Mouse (Mus musculus): ENCODE data around the gene Vat1. TPM values are rescaled to one million over a fixed set of nuclear protein-coding genes. Genes with fewer than 3 reads are reported as not detected.

The Vat1 gene
- 36.5 and 39.3 TPM in 2 replicates for polyA plus RNA-seq (2015; fragmentation: Nextera tagmentation; extraction: Ambion mirVana)

DNA sequence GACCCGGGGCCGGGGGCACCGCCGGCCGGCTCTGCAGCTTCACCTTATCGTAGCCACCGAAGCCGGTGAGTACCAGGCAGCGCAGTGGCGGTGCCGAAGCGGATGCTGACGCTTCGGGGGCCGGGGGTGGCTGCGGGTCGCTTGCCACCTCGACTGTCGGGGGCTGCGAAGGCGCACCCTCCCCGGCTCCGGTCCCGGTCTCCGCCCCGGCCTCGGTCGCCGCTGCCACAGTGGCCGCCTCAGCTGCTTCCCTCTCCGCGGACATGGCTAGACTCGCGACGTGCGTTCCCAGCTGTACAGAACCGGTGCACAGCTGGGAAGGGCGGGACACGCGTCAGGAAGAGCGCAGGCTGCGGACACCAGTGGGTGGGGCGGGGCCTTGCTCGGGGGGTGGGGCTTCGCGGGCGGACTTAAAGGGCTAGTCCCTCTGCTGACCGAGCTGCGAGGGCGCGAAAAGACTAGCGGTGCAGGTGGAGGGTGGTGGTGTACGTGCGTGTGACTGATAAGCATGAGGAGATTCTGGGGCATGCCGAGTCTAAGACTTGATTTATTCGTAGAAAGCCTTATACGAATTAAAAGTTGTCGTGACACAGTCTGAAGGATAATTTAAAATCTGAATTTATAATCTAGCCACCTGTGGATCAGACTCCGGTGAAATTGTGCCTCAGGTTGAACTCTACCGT lies at the start of gene Vat1:
Gene Vat1, minus strand, starts transcription at position 362 of the 683 bp plus-strand sequence.
- Histone ChIP-seq H3K4me2 (replicated peaks; ENCODE audit: low read depth, low read length) (peak within 1 kb of the TSS; percentile 98), H3K36me3 (ENCODE audit: insufficient read depth, low read length) (peaks cover 6% of the 10 kb centered on the region; the same call in 1 of the 2 replicates), H3K9me3 (ENCODE audit: low read length) (no peaks in the 10 kb centered on the region), H3K4me1 (ENCODE audit: insufficient read depth, low read length) (peaks cover 48% of the 10 kb centered on the region), H3K27me3 (ENCODE audit: insufficient read depth, low read length) (no peaks in the 10 kb centered on the region), H3K27ac (ENCODE audit: low read length) (peak within 1 kb of the TSS; percentile 84), H3K4me3 (ENCODE audit: low read length) (peak within 1 kb of the TSS; percentile 84), H3K9ac (replicated peaks; ENCODE audit: low read length) (peak within 1 kb of the TSS; percentile 81)
- ATAC-seq (ENCODE audit: low FRiP score, low TSS enrichment), result peak; percentile 47
- WGBS, result 1% methylated on average over 60 of the region's 60 CpGs

DNA sequence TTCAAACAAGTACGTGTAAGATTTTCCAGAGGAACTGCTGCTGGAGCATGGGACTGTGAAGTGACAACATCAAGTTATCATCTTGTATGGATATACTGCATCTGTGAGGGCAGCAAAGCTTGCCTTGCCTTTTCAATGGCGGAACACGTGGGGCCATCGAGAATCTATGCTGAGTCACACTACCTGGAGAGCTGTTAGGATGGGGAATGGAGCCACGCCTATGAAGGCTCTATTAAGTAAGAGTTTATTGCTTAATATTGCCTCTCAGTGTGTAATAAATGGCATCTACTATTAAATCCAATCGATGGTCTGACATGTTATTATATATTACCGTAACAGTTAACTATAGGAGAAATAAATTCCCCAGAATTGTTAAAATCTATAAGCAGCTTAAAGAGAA lies 41.1 kb upstream of the Vat1 start:
- H3K9ac ChIP-seq (replicated peaks; ENCODE audit: low read length), result no peak overlapping the region
- peaks cover 36% of the 10 kb centered on the region for H3K36me3 ChIP-seq (ENCODE audit: insufficient read depth, low read length)
- H3K9me3 ChIP-seq (ENCODE audit: low read length), result no peaks in the 10 kb centered on the region
- H3K4me1 ChIP-seq (ENCODE audit: insufficient read depth, low read length), result no peaks in the 10 kb centered on the region
- no peak for ATAC-seq (ENCODE audit: low FRiP score, low TSS enrichment)
- no peaks in the 10 kb centered on the region for H3K27me3 ChIP-seq (ENCODE audit: insufficient read depth, low read length)
- WGBS, result 94% methylated on average over 7 of the region's 7 CpGs
- H3K4me2 ChIP-seq (replicated peaks; ENCODE audit: low read depth, low read length), result no peak overlapping the region
- H3K4me3 ChIP-seq (ENCODE audit: low read length), result no peak overlapping the region
- H3K27ac ChIP-seq (ENCODE audit: low read length), result no peak overlapping the region

DNA sequence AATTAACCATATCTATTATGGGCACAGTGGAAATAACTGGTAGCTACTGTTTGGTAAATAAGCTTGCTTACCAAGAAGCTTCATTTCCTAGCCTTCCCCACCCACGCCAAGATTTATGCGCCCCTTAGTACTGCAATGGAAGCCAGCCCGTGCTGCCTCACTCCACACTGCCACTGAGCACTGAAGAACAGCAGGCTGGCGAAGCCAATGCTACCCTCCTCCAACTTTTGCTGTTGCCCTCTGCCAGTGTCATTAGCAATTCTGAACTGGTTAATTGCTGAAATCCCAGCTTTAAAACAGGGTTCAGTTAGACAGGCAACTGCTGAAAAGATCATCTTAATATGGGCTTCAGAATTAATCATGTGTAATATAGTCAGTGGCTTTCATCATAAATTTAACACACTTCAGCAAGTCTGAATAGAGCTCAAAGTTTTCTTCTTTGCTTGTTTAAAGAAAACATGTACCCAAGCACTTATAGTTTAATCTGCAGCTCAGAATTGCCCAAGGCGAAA lies 40.3 kb upstream of the Vat1 start:
- peaks cover 34% of the 10 kb centered on the region for H3K36me3 ChIP-seq (ENCODE audit: insufficient read depth, low read length)
- ATAC-seq (ENCODE audit: low FRiP score, low TSS enrichment), result no peak
- no peak overlapping the region for H3K27ac ChIP-seq (ENCODE audit: low read length)
- 91% methylated on average over 5 of the region's 5 CpGs for WGBS
- H3K27me3 ChIP-seq (ENCODE audit: insufficient read depth, low read length), result no peaks in the 10 kb centered on the region
- H3K9me3 ChIP-seq (ENCODE audit: low read length), result no peaks in the 10 kb centered on the region
- no peak overlapping the region for H3K4me3 ChIP-seq (ENCODE audit: low read length)
- no peaks in the 10 kb centered on the region for H3K4me1 ChIP-seq (ENCODE audit: insufficient read depth, low read length)
- no peak overlapping the region for H3K9ac ChIP-seq (replicated peaks; ENCODE audit: low read length)
- no peak overlapping the region for H3K4me2 ChIP-seq (replicated peaks; ENCODE audit: low read depth, low read length)

DNA sequence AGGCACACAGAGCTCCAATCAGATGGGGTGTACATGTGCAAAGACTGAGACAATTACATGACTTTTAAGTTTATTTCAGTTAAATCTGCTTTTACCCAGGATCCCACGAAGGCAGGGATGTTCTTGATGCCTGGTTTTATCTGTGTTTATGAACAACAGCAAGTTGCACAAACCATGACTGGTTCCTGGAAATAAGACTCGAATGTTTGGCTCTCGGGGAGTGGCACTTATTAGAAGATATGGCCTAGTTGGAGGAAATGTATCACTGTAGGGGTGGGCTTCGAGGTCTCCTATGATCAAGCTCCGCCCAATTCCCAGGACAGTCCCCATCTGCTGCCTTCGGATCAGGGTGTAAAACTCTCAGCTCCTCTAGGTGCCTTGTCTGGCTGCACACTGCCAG lies 20.1 kb upstream of the Vat1 start:
- H3K36me3 ChIP-seq (ENCODE audit: insufficient read depth, low read length), result peaks cover 6% of the 10 kb centered on the region; the same call in 1 of the 2 replicates
- no peak overlapping the region for H3K4me2 ChIP-seq (replicated peaks; ENCODE audit: low read depth, low read length)
- H3K27ac ChIP-seq (ENCODE audit: low read length), result no peak overlapping the region
- no peaks in the 10 kb centered on the region for H3K27me3 ChIP-seq (ENCODE audit: insufficient read depth, low read length)
- H3K4me1 ChIP-seq (ENCODE audit: insufficient read depth, low read length), result no peaks in the 10 kb centered on the region
- ATAC-seq (ENCODE audit: low FRiP score, low TSS enrichment), result no peak
- H3K4me3 ChIP-seq (ENCODE audit: low read length), result no peak overlapping the region
- H3K9me3 ChIP-seq (ENCODE audit: low read length), result no peaks in the 10 kb centered on the region
- WGBS, result 74% methylated on average over 6 of the region's 6 CpGs
- H3K9ac ChIP-seq (replicated peaks; ENCODE audit: low read length), result no peak overlapping the region

DNA sequence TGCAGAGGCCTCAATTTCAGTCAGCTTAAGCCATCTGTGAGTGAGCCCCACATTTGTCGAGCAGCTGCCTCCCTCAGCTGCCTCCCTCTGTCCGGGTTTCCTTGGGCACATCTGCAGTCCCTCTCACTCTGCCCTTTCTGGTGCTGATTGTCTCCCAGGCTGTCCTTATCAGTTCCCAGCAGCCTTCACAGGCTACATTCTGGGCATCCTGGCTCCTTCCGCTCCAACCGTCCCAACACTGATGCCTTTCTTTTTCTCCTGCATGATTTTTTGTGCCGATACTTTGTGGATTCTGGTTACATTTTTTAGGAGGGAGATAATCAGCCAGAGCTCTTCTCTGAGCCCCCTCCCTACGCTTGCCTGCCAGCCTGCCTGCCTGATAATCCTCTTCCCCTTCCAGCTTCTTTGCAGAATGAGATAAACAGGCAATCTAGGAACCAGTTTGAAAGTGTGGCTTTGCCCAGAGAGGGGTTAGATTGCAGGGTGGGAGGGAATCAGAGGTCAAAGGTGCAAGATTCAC lies 19.5 kb upstream of the Vat1 start:
- H3K4me3 ChIP-seq (ENCODE audit: low read length), result no peak overlapping the region
- H3K27me3 ChIP-seq (ENCODE audit: insufficient read depth, low read length), result no peaks in the 10 kb centered on the region
- no peak overlapping the region for H3K9ac ChIP-seq (replicated peaks; ENCODE audit: low read length)
- H3K36me3 ChIP-seq (ENCODE audit: insufficient read depth, low read length), result peaks cover 6% of the 10 kb centered on the region; the same call in 1 of the 2 replicates
- ATAC-seq (ENCODE audit: low FRiP score, low TSS enrichment), result no peak
- no peaks in the 10 kb centered on the region for H3K4me1 ChIP-seq (ENCODE audit: insufficient read depth, low read length)
- H3K9me3 ChIP-seq (ENCODE audit: low read length), result no peaks in the 10 kb centered on the region
- H3K4me2 ChIP-seq (replicated peaks; ENCODE audit: low read depth, low read length), result no peak overlapping the region
- H3K27ac ChIP-seq (ENCODE audit: low read length), result no peak overlapping the region
- WGBS, result 58% methylated on average over 6 of the region's 6 CpGs

DNA sequence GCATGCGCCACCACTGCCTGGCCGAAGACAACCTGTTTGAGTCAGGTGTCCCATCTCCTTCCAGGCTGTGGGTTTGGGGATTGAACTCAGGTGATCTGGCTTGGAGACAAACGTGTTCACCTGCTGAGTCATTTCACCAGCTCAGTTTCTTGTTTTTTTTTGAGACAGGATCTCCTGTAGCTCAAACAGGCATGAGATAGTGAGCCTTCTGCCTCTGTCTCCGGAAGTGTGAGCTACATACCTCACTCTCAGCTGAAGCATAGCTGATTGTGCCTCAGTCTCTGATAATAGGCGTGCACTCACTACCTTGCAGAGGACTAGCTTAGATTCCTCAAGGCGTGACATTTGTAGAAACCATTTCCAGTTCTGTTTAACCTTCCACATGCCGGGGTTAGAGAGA lies 18.8 kb upstream of the Vat1 start:
- no peaks in the 10 kb centered on the region for H3K9me3 ChIP-seq (ENCODE audit: low read length)
- no peak overlapping the region for H3K9ac ChIP-seq (replicated peaks; ENCODE audit: low read length)
- peaks cover 6% of the 10 kb centered on the region; the same call in 1 of the 2 replicates for H3K36me3 ChIP-seq (ENCODE audit: insufficient read depth, low read length)
- no peak for ATAC-seq (ENCODE audit: low FRiP score, low TSS enrichment)
- H3K4me1 ChIP-seq (ENCODE audit: insufficient read depth, low read length), result no peaks in the 10 kb centered on the region
- H3K4me3 ChIP-seq (ENCODE audit: low read length), result no peak overlapping the region
- 85% methylated on average over 7 of the region's 7 CpGs for WGBS
- H3K27me3 ChIP-seq (ENCODE audit: insufficient read depth, low read length), result no peaks in the 10 kb centered on the region
- H3K4me2 ChIP-seq (replicated peaks; ENCODE audit: low read depth, low read length), result no peak overlapping the region
- H3K27ac ChIP-seq (ENCODE audit: low read length), result no peak overlapping the region

DNA sequence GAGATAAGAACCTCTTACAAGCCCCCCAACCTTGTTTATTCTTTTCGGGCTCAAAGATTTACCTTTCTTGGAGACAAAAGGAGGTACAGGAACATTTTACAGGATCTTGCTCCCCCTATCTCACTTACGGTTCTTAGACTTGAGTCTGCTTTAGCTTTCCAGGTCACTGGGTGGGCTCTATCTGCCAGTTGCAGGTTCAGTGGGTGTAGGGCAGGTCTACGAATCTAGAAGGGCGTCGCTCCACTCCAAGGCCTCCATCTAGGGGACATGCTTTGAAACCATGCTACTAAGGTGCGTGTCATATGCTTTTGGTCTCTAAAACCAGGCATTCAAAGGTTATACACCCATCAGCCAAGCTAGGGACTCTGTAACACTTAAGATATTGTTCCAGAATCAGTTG lies 18.2 kb upstream of the Vat1 start:
- H3K36me3 ChIP-seq (ENCODE audit: insufficient read depth, low read length), result peaks cover 6% of the 10 kb centered on the region; the same call in 1 of the 2 replicates
- H3K4me1 ChIP-seq (ENCODE audit: insufficient read depth, low read length), result 0 out of 2 replicates have a peak, but pooled peaks cover under 1% of the 10 kb centered on the region
- H3K4me2 ChIP-seq (replicated peaks; ENCODE audit: low read depth, low read length), result no peak overlapping the region
- no peak overlapping the region for H3K4me3 ChIP-seq (ENCODE audit: low read length)
- WGBS, result 72% methylated on average over 6 of the region's 6 CpGs
- no peak for ATAC-seq (ENCODE audit: low FRiP score, low TSS enrichment)
- H3K27me3 ChIP-seq (ENCODE audit: insufficient read depth, low read length), result no peaks in the 10 kb centered on the region
- no peak overlapping the region for H3K27ac ChIP-seq (ENCODE audit: low read length)
- H3K9ac ChIP-seq (replicated peaks; ENCODE audit: low read length), result no peak overlapping the region
- H3K9me3 ChIP-seq (ENCODE audit: low read length), result no peaks in the 10 kb centered on the region

DNA sequence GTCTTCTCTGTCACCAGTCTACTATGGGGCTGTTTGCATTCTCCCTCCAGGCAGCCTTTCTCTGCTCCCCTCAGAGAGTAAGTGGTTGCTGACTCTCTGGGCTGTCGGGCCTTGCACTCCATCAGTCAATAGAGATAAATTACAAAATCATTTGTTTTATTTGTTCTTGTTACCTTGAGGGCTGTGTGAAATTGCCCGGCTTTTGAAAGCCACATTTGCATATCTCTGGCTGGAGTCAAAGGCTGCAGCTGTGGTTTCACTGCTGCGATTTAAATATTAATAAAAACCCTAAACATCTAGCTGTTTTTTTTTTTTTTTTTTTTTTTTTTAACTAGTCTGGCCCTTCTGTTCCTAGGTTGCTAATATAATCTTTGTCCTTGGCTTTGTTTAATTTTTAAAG lies 17.8 kb upstream of the Vat1 start:
- Histone ChIP-seq H3K9ac (replicated peaks; ENCODE audit: low read length) (no peak overlapping the region), H3K9me3 (ENCODE audit: low read length) (no peaks in the 10 kb centered on the region), H3K4me2 (replicated peaks; ENCODE audit: low read depth, low read length) (no peak overlapping the region), H3K36me3 (ENCODE audit: insufficient read depth, low read length) (peaks cover 3% of the 10 kb centered on the region; the same call in 1 of the 2 replicates), H3K27ac (ENCODE audit: low read length) (no peak overlapping the region), H3K27me3 (ENCODE audit: insufficient read depth, low read length) (no peaks in the 10 kb centered on the region), H3K4me1 (ENCODE audit: insufficient read depth, low read length) (0 out of 2 replicates have a peak, but pooled peaks cover 3% of the 10 kb centered on the region), H3K4me3 (ENCODE audit: low read length) (no peak overlapping the region)
- 46% methylated on average over 3 of the region's 3 CpGs for WGBS
- ATAC-seq (ENCODE audit: low FRiP score, low TSS enrichment), result no peak

DNA sequence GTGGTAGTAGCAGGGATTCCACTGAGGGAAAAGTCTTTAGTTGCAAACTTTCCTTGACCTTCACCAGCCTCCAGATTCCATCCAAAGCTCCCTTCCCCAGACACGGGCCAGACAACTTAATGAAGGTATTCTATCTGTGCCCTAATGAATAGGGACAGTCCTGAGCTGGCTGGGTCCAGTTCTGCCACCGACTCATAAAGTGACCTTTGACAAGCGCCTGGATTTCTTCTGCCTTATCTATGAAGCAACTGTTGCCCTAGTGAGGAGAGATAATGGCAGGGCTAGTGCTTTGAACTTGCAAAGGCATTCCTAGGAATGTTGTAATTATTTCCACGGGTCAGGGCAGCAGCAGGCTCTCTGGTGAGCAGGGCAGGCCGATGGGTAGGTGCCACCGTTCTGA lies 14.9 kb upstream of the Vat1 start:
- H3K27ac ChIP-seq (ENCODE audit: low read length), result no peak overlapping the region
- no peaks in the 10 kb centered on the region for H3K9me3 ChIP-seq (ENCODE audit: low read length)
- WGBS, result 67% methylated on average over 6 of the region's 6 CpGs
- H3K27me3 ChIP-seq (ENCODE audit: insufficient read depth, low read length), result no peaks in the 10 kb centered on the region
- no peak overlapping the region for H3K9ac ChIP-seq (replicated peaks; ENCODE audit: low read length)
- H3K4me2 ChIP-seq (replicated peaks; ENCODE audit: low read depth, low read length), result no peak overlapping the region
- no peak for ATAC-seq (ENCODE audit: low FRiP score, low TSS enrichment)
- 0 out of 2 replicates have a peak, but pooled peaks cover 3% of the 10 kb centered on the region for H3K4me1 ChIP-seq (ENCODE audit: insufficient read depth, low read length)
- H3K4me3 ChIP-seq (ENCODE audit: low read length), result no peak overlapping the region
- H3K36me3 ChIP-seq (ENCODE audit: insufficient read depth, low read length), result no peaks in the 10 kb centered on the region

DNA sequence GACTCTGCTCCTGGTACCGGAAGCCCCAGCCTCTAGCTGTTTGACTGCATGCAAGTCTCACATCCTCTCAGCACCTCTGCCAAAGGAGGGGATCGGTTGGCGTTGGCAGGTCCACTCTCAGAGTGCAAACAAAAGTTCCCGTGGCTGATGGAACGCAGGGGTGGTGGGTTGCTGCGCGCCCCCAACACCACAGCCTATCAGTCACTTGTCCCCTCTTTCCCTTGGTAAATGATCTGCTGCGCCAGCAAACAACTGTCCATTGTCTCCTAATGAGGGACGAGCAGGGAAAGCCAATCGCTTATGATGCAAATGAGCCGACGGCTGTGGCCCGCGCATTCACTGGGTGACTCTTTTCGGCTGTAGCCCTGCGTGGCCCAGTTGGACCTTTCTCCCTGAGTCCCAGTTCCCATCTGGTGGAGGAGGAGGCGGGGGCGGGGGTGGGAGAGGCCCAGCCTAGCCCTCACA lies 13.2 kb upstream of the Vat1 start:
- 6% methylated on average over 18 of the region's 18 CpGs for WGBS
- Histone ChIP-seq H3K27ac (ENCODE audit: low read length) (no peak overlapping the region), H3K9ac (replicated peaks; ENCODE audit: low read length) (peak overlapping the region; percentile 39; the same call in 1 of the 2 replicates)

More for the DNA sequence above, 13.2 kb upstream of the Vat1 start:
- no peaks in the 10 kb centered on the region for H3K27me3 ChIP-seq (ENCODE audit: insufficient read depth, low read length)
- peak overlapping the region; percentile 4; the same call in 1 of the 2 replicates for H3K4me3 ChIP-seq (ENCODE audit: low read length)
- no peaks in the 10 kb centered on the region for H3K36me3 ChIP-seq (ENCODE audit: insufficient read depth, low read length)
- no peak for ATAC-seq (ENCODE audit: low FRiP score, low TSS enrichment)
- no peaks in the 10 kb centered on the region for H3K9me3 ChIP-seq (ENCODE audit: low read length)
- H3K4me2 ChIP-seq (replicated peaks; ENCODE audit: low read depth, low read length), result peak overlapping the region; percentile 38
- 0 out of 2 replicates have a peak, but pooled peaks cover 3% of the 10 kb centered on the region for H3K4me1 ChIP-seq (ENCODE audit: insufficient read depth, low read length)
